Mouse (Mus musculus) brain, adult 2 months (tissue): ENCODE data around the gene Pnp.
"Not testable (repeated sequence)": the region's sequence is repeated elsewhere in the genome, so short reads cannot be mapped to it uniquely, and the experiment has no call there.

Source experiments
- DNase-seq: peaks from one replicate; pipeline ENCODE4 v3.0.0; 2011; ENCODE audit warnings: low read depth, low spot score

Pnp gene

DNA sequence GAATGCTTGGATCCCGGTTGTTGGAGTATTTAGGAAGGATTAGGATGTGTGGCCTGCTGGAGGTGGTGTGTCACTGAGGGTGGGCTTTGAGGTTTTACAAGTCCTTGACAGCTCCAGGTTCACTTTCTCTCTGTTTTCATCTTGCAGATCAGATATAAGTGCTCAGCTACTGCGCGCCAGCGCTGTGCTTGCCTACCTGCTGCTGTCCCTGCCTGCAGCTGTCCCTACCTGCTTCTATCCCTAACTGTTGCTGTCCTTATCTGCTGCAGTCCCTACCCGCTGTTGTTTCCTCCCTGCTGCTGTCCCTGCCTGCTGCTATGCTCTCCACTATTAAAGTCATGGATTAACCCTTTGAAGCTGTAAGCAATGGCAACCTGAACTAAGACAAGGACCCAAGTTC, 44.1 kb downstream of the Pnp start:
- DNase-seq: no peak

DNA sequence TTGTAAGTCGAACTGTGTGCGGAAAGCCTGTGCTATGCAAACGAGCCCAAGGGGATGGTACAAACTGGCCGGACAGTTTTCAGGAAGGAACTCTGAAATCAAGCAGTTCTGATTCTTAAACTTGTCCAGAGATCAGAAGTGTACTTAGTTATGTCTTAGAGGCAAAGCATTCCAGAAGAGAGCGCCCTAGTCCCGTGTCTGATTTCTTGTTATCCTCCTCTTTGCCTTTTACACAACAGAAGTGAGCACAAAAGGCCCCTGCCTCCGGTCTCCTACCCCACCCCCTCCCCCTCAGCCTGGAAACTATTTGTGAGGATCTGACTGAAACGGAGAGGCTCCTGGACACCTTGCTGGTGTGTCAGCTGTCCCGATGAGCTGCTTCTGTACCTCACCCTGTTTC, 45.8 kb downstream of the Pnp start:
- no peak for DNase-seq

DNA sequence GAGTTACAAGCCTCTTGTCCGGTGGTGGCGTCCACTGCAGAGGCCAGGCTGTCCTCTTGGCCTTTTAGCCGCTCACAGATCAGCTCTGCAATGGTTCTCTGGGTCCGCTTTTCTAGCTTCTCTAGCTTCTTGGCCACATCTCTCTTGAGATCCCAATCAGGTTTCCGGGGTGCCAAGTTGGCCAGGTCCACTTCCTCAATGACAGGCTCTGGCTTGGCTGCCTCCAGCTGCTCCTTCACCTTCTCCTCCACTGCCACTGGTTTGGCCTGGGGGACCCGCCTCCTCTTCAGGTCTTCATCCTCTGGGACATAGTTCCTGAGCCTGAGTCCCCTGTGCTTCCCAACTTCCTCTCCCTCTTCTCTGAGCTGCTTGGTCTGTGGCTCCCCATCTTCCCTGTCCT, 47.6 kb downstream of the Pnp start:
- peak; percentile 9 for DNase-seq

DNA sequence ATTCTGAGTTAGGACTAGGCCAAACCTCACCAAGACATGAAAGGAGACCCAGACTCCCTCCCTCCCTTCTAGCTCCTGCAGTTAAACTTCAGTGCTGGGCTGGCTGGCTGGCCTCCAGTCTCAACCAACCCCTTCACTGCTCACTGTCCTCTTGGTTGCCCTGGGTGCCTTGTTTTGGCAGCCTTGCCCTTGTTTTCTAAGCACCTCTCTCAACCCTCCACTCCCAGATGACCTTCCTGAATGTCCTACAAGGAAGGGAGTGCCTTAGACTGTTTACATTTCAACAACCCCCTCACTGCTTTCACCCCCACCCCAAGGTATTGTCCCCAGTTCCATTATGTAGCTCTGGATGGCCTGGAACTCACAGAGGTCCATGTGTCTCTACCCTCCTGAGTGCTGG, 48.7 kb downstream of the Pnp start:
- no peak for DNase-seq

DNA sequence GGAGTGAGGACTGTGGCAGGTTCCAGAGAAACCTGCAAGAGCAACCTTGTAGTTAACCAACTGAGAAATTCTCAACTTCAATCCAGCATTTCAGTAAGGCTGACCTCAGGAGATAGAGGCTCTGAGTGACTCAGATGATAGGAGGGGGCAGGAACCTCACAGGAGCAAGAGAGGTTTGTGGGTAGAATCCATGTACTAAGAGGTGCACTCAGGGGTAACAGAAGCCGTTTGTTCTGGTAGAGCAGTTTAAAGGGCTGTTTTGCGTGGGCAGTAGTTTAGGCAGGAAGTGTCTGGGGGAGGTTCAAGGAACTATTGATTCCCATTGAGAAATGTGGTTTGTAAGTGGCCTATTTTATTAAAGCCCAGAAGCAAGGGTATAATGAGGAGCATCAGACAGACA, 50.3 kb downstream of the Pnp start:
- peak; percentile 21 for DNase-seq

DNA sequence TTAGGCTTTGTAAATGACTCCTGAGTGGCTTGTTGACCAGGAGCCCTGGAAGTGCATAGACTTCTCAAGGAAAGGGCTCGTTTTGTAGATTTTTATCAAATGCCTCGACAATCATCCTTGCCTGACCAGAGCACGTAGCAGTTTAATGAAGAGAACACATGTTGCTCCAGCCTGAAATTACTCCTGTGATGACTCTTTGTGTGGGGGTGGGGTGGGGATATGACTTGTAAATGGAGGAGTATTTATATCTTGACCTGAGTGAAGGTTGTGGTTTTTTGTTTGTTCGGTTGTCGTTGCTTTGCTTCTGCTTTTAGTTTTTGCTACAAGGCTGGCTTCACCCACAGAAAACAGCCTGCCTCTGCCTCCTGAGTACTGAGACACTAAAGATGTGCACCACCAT, 51.0 kb downstream of the Pnp start:
- DNase-seq: no peak

DNA sequence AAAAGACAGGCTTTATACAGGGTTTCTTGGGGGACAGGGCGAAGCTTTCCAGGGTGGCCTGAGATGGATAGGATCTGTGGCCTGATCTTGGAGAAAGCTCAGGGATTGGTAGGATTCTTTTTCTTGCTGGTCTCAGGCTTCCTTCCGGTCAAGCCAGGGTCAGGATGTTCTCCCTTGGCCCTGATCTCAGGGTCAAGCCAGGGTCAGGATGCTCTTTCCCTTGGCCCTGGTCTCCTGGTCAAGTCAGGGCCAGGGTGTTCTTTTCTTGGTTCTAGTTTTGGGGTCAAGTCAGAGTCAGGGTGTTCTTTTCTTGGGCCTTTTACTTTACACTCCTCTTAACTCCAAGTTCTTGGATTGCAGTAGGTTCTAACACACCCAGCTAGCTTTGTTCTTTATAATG, 56.8 kb downstream of the Pnp start:
- DNase-seq: no peak

DNA sequence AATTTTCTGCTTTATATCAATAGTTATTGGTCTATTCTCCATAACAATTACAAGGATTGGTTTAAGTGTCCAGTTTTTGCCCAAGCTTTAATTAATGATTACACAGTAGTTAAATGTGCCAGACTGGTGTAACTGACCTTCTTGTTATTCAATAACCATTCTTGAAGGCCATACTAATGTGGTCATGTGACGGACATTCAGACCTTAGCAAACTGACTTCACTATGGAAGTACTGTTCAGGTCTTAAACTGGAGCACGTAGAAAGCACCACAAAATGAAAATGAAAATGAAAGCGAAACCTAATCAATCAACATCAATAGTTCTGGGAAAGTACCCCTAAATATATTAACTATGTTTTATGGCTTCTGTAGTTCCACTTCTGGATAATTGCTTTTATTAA, 60.2 kb downstream of the Pnp start:
- no peak for DNase-seq

DNA sequence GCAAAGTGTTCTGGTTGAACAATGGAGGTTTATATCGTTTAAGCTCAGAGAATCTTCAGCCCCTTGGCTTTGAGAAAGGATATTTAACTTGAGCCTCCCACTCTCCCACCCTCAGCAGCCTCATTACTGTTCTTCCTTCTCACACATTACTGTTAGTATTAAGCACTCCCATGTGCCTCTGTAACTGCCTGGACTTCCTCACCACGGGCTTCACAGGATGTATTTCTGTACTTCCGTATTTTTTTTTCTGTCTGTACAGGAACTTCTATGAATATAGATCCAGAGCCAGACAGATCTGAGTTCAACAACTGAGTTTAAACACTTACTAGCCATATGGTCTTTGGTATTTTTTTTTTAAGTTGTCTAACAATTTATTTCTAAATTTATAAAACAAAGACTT, 66.2 kb downstream of the Pnp start:
- peak; percentile 10 for DNase-seq

DNA sequence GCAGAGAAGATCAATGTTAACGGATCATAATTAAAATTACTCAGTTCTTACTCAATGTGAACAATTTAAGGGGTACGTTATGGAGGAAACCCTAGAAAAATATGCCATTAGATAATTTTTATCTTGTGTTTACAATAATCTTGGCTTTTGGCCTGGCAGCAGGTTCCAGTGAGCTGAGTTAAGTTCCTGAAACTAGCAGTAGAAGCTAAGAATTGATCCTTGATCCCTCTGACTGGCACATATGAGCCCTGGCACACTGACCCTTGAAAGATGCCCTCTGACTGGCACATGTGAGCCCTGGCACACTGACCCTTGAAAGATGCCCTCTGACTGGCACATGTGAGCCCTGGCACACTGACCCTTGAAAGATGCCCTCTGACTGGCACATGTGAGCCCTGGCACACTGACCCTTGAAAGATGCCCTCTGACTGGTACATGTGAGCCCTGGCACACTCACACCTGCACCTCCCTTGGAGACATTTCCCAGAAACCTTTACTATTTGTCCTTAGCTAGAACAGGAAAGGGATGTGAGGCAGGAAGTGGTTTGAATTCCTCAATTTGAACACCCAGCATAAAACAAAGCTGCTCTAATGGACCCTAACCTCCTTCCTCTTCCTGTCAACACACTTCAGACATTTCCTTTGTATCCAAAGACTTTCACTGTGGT, 67.3 kb downstream of the Pnp start:
- peak; percentile 20 for DNase-seq

DNA sequence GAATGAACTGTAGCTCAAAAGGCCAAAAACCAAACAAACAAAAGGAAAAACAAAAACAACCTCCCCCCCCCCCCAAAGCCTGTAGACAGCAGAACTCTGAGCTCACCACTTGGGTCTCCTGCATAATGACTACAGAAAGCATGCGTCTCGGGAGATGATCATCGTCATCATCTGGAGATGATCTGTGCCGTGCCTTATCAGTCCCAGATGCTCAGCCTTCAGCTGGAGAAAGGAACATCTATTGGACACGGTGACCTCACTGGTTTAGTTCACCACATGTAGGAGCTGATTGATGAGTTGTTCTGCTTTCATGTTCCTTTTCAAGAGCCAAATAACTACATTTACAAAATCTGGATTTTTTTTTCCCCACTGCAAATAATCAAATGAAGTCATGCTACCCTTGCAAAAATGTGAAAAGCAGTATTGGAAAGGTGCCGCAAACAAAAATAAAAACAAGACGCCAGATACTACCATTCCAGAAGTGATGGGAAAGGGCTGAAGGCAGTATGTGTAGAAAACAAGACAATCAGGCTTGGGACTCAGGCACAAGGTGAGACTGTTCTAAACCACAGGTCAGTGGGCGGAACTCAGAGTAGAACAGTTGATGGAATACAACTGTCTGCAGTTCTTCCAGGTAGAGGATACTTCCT, 76.4 kb downstream of the Pnp start, which contains the start of gene Rnase10:
Gene Rnase10 (plus strand): TSS at position 600 of the 650 bp plus-strand sequence.
- no peak for DNase-seq

DNA sequence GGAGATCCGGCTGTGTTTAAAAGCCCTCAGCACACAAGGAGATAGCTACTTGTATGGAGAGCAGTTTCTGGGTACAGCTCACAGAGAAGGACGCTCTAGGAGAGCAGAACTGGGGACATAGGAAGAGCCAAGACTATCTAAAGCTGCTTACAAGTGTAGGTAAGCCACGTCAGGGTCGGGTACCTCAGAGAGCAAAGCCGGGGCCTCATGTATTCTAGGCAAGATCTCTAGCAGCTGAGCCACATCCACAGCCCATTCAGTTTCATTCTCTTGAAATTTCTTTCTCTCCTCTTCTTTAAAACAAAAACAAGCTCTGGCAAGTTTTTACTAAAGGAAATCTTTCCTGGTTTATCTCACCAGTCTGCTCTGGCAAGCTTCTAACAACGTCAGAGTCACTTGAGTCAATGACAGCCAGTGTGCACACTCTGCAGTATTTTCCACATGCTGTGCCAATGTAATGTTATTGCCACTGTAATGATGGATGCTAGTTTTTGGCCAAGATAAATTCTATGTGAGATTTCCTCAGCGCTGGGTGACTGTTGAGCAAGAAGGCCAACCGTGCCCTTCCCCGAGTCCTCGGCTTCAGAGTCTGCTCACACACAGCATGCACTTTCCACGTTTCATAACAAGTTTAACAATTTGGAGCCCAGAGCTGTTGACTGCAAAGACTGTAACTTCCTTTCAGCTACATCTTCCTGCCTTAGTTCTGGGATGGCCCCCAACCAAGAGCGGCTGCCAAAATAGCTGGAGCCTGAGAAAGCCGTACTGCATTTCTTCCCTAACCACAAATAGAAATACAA, 77.2 kb downstream of the Pnp start:
- DNase-seq: peak; percentile 53

DNA sequence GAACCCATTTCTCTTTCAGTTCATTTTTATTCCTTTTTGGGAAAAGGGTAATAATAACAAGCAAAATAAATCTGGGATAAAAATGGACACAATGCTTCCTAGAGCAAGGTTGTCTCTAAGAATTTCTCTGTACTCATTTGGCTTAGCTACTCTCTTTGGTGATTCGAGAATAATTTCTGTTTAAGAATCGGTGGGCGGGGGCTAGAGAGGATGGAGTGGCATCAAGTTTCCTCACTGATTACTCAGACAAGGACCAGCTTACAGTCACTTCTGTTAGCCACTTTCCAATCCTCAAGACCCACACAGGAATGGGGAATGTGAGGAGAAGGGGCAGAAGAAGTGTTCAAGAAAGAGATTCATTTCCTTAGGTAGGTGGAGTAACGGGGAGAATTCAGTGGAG, 77.9 kb downstream of the Pnp start:
- no peak for DNase-seq

DNA sequence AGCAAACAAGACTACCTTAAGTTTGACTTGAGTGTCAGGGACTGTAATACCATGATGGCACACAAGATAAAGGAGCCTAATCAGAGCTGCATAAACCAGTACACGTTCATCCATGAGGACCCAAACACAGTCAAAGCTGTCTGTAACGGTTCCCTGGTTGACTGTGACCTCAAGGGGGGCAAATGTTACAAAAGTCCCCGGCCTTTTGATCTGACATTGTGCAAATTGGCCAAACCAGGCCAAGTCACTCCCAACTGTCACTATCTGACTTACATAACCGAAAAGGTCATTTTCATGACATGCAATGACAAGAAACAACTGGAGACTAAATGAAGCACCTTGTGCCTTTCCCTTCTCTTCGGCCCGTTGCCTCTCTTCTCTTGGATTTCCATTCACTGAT, 78.7 kb downstream of the Pnp start:
- no peak for DNase-seq

DNA sequence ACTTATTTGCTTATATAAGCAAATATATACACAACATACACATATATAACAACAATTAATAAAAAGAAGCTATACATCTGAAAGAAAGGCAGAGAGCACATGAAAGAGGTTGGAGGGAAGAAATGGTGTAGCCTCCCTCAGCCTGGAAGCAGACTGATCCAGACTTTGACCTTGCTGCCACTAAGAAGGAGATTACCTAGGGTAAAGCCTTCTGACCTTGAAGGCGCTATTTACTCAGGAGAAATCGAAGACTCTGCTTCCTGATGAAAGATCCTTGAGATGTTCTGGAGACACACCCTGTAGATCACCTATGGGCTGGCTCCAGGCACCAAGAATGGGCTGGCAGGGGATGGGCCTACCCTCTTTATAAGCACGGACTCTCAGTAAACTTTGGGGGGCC, 83.8 kb downstream of the Pnp start:
- DNase-seq: not testable (repeated sequence)
